Mouse (Mus musculus) neural tube, embryonic 10.5 days (tissue): ENCODE results near the gene Dync1h1.
A peak's percentile ranks its signal among the peaks of the same experiment; 100 is the strongest.

ENCODE experiments used
- DNase-seq: peaks from one replicate; pipeline ENCODE4 v3.0.0-alpha.2; 2017; ENCODE audit warnings: low spot score; ENCODE audit errors: extremely low spot score

The Dync1h1 gene

DNA sequence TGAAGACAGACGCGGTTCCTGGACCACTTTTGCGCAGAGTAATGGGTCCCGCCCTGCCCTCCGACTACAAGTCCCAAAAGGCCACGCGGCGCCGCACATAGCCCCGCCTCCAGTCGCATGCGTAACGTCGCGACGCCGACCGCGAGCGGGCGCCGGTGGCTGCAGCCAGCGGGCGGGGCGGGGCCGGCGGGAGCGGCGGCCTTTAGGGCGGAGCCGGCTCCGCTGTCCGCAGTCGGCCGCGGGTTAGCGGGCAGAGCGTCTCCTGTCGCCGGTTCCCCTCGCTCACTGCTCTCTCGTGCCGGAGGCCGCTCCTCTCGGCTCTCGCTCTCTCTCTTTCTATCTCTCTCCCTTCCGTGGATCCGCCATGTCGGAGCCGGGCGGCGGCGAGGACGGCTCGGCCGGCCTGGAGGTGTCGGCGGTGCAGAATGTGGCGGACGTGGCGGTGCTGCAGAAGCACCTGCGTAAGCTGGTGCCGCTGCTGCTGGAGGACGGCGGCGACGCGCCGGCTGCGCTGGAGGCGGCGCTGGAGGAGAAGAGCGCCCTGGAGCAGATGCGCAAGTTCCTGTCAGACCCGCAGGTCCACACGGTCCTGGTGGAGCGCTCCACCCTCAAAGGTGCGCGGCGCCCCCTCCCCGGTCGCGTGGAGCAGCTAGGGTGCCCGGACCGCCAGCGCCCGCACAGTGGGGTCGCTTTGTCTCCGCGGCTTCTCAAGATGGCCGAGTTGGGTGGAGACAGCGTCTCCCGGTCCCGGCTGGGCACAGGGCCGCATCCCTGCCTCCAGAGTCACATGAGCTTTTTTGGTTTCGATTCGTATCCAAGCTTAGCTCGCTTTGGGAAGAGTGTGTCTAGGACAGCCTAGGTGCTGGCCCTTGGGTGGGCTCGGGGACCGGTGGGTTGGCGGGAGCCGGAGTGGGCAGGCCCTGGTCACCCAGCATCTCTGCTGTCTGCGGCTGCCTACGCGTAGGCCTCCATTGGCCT lies at the start of gene Dync1h1:
Dync1h1 (plus strand) TSS at position 212 of the 978 bp plus-strand sequence.
- peak; percentile 89 for DNase-seq

DNA sequence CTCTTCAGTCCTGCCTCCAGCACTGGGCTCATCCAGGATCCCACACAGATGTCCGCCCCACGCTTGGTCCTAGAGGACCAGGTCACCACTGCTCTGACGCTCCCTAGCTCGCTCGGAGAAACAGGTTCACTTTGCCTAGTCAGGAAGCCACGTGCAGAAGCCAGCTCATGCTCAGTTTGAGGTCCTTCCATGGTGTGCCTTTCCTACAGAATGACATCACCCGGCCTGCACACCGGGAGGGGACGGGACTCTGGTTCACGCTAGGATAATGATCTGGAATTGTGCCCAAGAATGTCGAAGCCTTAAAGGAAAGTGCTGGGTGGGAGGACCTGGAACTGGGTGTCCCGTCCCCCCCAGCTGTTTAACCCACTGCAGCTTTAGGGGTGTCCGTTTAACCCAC lies 49.1 kb upstream of the Dync1h1 start:
- DNase-seq: no peak

- DNase-seq: no peak
Observed at GRCm38 (mm10) chr12:110553362-110553761, 47.9 kb upstream of the Dync1h1 start.

DNA sequence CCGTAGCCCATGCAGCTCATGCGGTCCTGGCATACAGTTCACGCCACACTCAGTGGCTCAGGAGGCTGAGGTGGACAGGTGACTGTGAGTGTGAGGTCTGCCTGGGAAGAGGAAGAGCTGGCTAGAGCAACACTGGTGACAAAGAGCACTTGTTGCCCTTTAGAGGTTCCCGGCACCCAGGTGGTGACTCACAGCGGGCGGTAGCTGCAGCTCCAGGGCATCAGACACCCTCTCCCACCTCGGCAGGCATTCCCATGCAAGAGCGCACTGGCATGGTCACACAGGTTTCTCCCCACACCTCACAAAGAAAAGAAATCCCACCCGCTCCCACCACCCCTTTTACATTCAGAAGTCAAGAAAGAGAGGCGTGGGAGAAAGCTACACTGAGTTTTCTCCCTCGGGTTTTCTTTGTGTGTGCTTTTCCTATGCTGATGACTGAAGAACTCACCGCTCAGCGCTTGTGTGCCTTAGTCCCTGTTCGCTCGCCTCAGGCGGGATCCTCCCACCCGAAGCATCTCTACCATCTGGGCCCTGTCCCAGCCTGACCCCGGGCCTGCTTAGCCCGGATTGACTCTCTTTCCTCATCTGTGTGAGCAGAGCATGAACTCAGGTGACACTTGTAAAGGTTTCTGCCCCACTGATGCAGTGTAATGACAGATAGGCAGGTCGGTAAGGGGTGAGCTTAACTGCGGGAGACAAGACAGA lies 45.6 kb upstream of the Dync1h1 start:
- no peak for DNase-seq

DNA sequence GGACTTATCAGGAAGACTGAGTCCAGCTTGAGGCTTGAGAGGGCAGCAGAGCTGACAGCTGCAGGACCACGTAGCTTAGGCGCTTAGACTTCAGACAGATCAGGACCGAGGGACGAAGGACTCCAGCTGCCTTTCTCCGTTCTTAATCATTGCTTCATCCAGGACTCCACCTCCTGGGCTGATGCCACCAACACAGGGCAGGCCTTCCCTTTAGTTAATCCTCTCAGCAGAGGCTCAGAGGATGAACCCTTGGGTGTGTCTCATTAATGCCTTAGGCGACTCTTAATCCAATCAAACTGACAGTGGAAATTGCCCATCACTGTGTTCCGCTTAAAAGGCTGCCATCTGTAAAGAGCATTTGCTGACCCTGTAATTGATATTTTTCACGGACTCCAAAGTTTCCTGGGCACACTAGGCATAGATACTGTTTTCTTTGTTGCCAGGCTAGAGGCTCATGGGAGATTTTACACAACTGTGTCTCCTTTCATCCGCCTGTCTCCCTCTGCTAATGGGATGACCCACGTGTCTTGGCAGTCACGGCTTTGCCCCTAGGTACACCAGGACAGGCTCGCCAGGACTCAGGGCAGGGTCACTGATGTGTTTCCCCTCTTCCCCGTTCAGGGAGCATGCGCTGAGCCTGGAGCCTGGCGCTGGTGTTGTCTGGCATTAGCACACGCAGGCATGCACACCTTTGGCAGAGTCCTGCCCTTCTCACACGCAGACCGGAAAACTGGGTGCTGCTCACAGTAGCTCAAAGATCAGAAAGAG lies 44.2 kb upstream of the Dync1h1 start:
- DNase-seq: no peak

- no peak for DNase-seq
Observed at GRCm38 (mm10) chr12:110558175-110558574, 43.1 kb upstream of the Dync1h1 start.

DNA sequence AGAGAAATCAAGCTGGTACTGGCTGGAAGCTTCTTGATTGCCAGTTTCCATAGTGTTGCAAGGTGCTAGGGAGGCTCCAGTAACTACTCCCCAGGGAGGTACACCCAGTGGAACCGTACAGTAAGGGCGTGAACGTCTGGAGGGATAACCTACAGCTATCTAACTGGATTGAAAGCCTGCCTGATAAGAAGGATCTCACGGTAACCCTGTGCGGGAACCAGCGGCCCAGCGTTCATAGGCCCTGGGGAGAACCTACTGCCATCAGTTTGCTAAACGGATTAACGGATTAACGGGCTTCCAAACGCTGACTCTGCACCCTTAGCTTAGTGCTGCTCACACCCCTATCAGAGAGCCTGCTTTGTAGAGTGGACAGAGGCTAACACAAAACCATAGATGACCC lies 37.9 kb upstream of the Dync1h1 start:
- DNase-seq: no peak

- DNase-seq: no peak
Observed at GRCm38 (mm10) chr12:110564848-110565247, 36.4 kb upstream of the Dync1h1 start.

DNA sequence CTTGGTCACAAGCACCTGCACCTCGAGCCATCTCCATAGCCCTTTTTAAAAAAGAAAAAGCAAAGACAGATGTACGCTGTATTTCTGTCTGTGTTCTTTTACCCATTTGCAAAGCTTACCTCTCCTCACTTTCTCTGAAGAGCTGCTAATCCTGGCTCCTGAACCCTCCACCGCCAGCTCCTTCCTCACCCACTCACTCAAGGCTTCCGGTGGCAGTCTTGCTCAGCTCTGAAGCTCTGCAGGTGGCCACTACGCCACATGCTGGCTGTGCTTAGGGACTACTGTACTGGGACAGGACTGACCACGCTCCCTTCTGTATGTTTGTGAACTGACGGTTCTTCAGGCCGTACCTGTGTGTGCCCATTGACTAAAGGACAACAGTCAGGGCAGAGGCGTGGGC lies 34.9 kb upstream of the Dync1h1 start:
- DNase-seq: no peak

- DNase-seq: no peak
Observed at GRCm38 (mm10) chr12:110571050-110571449, 30.2 kb upstream of the Dync1h1 start.

DNA sequence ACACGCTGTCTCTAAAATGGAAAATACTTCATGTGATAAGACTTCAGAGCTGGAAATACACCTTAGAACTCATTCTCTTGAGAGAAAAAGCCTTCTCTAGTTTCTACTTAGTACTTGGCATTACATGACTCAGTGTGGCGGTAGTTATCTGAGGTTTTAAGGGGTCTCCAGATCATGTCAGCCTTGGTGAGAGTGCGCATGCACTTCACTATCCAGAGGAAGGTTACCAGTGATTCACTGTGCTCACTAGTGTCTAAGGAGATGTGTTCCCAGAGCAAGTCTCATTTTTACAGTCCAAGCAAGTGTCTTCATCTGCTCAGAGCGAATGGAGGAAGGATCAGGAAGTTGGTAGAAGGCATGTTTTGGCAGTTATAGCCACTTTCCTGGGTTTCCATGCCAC lies 28.9 kb upstream of the Dync1h1 start:
- DNase-seq: no peak

DNA sequence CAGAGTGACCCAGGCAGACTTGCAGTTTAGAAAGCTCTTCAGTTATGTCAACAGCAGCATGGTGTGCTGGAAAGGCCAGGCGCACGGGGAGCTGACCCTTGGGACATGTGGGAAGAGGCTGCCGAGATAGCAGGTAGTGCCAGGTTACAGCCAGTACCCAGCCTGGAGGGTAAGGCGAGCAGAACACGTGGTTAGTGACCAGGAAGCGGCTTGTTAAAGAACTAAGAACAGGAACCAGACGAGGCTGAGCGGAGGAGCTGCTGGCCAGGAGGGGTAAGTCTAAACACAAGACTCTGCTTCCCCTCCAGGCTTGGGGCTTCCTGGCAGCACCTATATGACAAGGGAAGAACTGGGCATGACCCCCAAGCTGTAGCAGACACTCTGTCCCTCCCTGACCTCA lies 27.6 kb upstream of the Dync1h1 start:
- DNase-seq: no peak

DNA sequence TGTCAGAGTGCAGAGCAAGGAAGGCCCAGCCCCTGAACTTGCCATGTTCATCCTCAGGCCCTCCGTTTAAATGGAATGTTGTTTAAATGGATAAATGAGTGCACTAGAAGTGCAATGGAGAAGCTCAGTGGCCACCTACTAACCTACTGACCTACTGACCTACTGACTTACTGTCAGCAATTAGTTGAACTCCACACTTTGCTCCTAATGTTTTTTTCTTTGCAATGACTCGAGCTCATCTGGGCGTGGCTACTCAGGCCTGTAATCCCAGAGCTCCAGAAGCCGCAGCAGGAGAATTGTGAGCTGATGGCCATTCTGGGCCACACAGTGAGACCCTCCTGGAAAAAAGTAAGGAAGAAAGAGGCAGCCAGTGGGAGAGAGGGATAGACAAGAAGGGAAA lies 25.3 kb upstream of the Dync1h1 start:
- no peak for DNase-seq

GRCm38 (mm10) chr12:110578333-110578732 lies 22.9 kb upstream of the Dync1h1 start:
- DNase-seq: no peak

- DNase-seq: no peak
Observed at GRCm38 (mm10) chr12:110588622-110589021, 12.6 kb upstream of the Dync1h1 start.

- no peak for DNase-seq
Observed at GRCm38 (mm10) chr12:110590804-110591259, 10.4 kb upstream of the Dync1h1 start.

- peak; percentile 99 for DNase-seq
Observed at GRCm38 (mm10) chr12:110591260-110591883, 9.9 kb upstream of the Dync1h1 start.

DNA sequence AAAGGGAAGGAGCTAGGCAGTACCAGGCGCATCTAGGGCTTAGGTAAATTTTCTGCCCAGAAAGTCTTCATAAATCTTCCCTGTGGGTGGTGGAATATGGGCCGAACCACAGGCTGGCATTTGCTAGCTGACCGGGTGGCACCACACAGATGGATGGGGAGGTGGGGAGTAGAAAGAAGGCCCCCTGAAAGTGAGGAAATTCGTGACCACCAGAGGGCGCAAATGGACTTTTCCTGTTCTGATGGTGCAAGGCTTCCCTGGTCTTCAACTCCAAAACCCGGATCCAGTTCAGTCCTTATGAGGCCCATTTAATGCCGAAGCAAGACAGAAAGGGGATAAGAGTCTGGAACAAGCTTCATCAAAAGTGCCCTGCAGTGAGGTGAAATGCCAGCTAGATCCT lies 2.7 kb upstream of the Dync1h1 start:
- peak; percentile 78 for DNase-seq

DNA sequence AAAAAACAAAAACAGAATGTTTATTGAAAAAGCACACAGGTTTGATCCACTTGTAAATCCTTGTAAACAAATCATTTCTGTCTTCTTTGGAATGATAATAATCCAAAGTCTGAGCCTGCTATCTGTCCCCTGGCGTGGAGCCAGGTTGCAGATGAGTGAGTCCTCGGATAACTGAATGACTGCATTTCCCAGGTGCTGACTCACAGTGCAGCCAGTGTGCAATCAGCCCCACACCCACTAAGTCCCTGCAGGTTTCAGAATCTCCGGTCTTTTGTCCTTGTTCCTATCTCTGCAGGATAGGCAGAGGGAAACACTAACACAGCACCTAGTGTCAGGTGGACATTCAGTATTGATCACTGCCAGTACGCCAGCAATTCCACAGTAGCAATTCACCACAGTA lies 1.5 kb upstream of the Dync1h1 start:
- DNase-seq: no peak

DNA sequence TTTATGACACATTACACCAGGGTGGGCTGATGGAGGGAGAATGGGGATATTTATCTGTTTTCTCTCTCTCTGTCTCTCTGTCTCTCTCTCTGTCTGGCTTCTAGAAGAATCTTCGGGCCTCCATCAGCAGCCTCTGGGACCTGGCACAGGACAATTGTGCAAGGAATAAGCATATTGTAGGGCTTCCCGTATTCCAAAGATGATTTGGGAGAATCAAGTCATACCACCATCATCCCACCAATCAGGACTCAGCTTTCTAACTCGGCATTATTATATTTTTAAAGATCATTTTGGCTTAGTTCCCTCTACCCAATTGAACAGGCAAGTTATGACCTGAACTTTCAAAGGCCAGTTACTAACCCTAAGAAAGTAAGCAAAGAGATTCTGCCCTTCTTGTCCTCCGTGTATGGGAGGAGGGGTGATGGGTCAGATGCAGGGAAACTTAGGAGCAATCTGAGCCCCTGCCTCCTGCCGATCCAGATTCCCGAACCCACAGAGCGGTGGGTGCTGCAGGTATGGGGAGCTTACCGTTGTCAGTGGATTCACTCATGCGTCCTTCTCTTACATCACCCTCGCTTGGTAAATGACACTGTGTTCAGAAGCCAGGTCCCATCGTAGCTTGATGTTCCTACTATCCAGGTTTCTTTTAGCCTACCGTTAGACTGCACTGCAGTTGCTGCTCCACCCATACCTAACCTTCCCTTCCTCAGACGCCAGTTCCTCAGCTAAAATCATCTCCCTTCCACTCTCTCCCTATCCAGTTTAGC lies 844 bp upstream of the Dync1h1 start:
- DNase-seq: no peak
